Mouse (Mus musculus): Measurements from ENCODE around the gene Adamts17. TPM values are rescaled to one million over a fixed set of nuclear protein-coding genes. Genes with fewer than 3 reads are reported as not detected.
A peak's percentile ranks its signal among the peaks of the same experiment; 100 is the strongest.

Adamts17 gene
- polyA plus RNA-seq, 1 experiment from 2014 or later = 4.6 TPM

DNA sequence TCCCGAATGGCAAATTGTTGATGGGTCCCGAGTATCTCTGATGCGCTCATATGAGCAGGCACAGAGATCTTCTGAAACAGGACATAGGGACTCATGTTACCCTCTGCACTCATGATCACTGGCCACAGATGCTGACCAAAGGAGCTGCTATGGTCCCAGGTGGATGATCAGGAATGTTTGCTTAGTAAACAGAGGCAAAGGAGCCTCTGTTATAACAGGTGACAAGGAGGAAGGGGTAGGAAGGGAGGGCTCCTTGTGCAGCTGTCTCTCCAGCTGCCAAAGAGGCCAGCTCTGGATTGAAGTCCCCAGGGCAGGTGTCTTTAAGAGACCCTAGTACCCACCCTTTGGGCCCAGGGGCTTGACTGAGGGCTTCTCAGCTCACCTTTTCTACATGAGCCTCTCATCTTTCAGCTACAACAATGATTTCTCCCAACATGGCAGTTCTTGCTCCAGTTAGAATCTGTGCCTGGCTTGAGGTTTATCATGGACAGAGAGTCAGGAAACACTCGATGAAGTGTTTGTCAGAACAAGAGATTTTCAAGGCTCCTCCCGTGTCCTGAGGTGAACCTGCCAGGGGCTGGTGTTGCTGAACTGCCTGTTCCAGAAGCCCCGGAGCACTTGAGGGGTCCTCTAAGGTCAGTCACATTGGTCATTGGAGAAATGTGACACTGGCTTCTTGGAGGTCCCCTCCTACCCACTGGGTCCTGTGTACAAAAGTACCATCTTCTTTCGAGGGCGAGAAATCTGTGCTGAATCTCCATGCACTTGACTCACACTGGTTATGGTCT, 120.9 kb downstream of the Adamts17 start:
- Histone ChIP-seq H3K27ac (replicated peaks in 1 of 2; ENCODE audit: control insufficient read depth in 1 of 2, insufficient read depth in 1 of 2, low read depth in 2 of 2, low read length in 2 of 2) (no peak overlapping the region), H3K4me3 (ENCODE audit: control insufficient read depth in 1 of 2, insufficient read depth in 1 of 2, low read depth in 1 of 2, low read length in 2 of 2) (no peak overlapping the region), H3K4me1 (ENCODE audit: control insufficient read depth in 2 of 2, insufficient read depth in 2 of 2, low read length in 2 of 2) (peaks cover 8 to 21% of the 10 kb centered on the region in 2 experiments), H3K9me3 (ENCODE audit: control insufficient read depth, low read length) (no peaks in the 10 kb centered on the region), H3K27me3 (ENCODE audit: control insufficient read depth, insufficient read depth, low read length) (no peaks in the 10 kb centered on the region), H3K4me2 (ENCODE audit: low read length) (no peak overlapping the region), H3K36me3 (ENCODE audit: control insufficient read depth, insufficient read depth, low read length) (no peaks in the 10 kb centered on the region), H3K9ac (ENCODE audit: low read length) (no peak overlapping the region)
- WGBS = 65% methylated on average over 8 of the region's 8 CpGs
- ATAC-seq (ENCODE audit: insufficient number of reproducible peaks, insufficient read depth, low FRiP score, low read depth) = no peak

DNA sequence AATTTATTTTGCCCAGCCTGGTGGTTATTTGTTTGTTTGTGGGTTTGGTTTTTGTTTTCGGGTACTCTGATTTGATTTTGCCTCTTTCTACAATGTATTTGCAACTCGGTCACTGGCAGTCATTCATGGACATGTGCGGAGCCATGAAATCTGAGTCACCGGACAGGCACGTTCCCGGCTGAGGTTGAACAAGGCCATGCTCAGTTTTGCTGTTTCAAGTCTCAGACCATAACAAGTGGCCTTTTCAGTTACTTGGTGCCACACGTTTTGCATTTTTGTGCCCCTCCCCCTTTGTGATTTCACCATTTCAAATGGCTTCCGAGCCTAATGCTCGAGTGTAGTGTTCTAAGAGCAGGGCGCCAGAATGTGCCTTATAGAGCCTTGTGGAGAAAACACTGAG, 123.2 kb downstream of the Adamts17 start:
- no peaks in the 10 kb centered on the region for H3K9me3 ChIP-seq (ENCODE audit: control insufficient read depth, low read length)
- H3K9ac ChIP-seq (ENCODE audit: low read length) = no peak overlapping the region
- no peak for ATAC-seq (ENCODE audit: insufficient number of reproducible peaks, insufficient read depth, low FRiP score, low read depth)
- no peak overlapping the region for H3K27ac ChIP-seq (replicated peaks in 1 of 2; ENCODE audit: control insufficient read depth in 1 of 2, insufficient read depth in 1 of 2, low read depth in 2 of 2, low read length in 2 of 2)
- H3K4me1 ChIP-seq (ENCODE audit: control insufficient read depth in 2 of 2, insufficient read depth in 2 of 2, low read length in 2 of 2) = peaks cover 10 to 24% of the 10 kb centered on the region in 2 experiments
- H3K27me3 ChIP-seq (ENCODE audit: control insufficient read depth, insufficient read depth, low read length) = no peaks in the 10 kb centered on the region
- no peaks in the 10 kb centered on the region for H3K36me3 ChIP-seq (ENCODE audit: control insufficient read depth, insufficient read depth, low read length)
- H3K4me3 ChIP-seq (ENCODE audit: control insufficient read depth in 1 of 2, insufficient read depth in 1 of 2, low read depth in 1 of 2, low read length in 2 of 2) = no peak overlapping the region
- no peak overlapping the region for H3K4me2 ChIP-seq (ENCODE audit: low read length)
- WGBS = 83% methylated on average over 10 of the region's 10 CpGs

DNA sequence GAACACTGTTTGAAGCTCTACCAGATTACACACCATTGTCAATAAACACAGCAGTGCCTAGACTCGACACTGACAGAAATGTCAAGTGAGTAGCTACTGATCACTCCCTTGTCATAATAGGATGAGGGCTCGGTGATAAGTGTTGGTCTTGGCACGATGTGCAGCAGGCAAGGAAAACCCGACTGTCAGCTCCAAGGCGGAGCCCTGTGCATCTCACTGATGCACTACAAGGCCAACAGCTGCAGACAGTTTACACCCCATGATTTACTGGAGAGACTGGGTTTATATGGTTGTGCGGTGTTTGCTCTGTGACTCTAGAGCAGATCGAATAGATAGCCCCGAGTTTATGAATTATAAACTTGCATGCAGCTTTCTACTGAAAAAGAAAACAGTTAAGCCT, 124.0 kb downstream of the Adamts17 start:
- Histone ChIP-seq H3K9ac (ENCODE audit: low read length) (no peak overlapping the region), H3K4me2 (ENCODE audit: low read length) (no peak overlapping the region), H3K27me3 (ENCODE audit: control insufficient read depth, insufficient read depth, low read length) (no peaks in the 10 kb centered on the region), H3K9me3 (ENCODE audit: control insufficient read depth, low read length) (no peaks in the 10 kb centered on the region), H3K36me3 (ENCODE audit: control insufficient read depth, insufficient read depth, low read length) (no peaks in the 10 kb centered on the region), H3K4me1 (ENCODE audit: control insufficient read depth in 2 of 2, insufficient read depth in 2 of 2, low read length in 2 of 2) (peaks cover 16 to 27% of the 10 kb centered on the region in 2 experiments), H3K27ac (replicated peaks in 1 of 2; ENCODE audit: control insufficient read depth in 1 of 2, insufficient read depth in 1 of 2, low read depth in 2 of 2, low read length in 2 of 2) (no peak overlapping the region), H3K4me3 (ENCODE audit: control insufficient read depth in 1 of 2, insufficient read depth in 1 of 2, low read depth in 1 of 2, low read length in 2 of 2) (no peak overlapping the region)
- WGBS = 57% methylated on average over 8 of the region's 8 CpGs
- no peak for ATAC-seq (ENCODE audit: insufficient number of reproducible peaks, insufficient read depth, low FRiP score, low read depth)

DNA sequence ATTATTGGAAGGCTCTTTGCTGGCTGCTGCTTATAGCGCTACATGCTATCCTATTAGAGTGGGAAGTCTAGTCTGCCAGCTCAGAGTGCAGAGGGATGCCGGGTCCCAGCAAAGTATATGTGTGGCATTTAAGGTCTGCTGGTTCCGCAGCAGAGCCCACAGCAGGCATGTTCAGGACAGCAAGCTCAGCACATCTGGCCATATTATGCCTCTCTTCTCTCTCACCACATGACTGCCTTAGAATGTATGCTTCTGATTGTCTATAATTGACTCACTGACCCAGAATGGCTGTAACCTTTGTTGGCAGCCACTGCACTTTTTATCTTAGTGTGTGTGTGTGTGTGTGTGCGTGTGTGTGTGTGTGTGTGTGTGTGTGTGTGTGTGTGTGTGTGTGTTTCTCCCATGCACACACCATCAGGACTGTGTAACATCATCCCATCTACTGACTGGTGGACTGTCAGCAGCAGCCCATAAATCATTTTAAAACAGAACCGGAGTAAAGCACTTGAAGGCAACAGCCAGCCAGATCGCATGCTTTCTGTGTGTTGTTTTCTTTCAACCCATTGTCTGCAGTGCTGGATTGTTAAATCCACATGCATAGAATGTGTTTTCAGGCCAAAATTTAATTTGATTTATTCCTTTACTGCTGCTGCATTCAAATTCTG, 127.1 kb downstream of the Adamts17 start:
- 54% methylated on average over 6 of the region's 6 CpGs for WGBS
- Histone ChIP-seq H3K9me3 (ENCODE audit: control insufficient read depth, low read length) (no peaks in the 10 kb centered on the region), H3K4me3 (ENCODE audit: control insufficient read depth in 1 of 2, insufficient read depth in 1 of 2, low read depth in 1 of 2, low read length in 2 of 2) (no peak overlapping the region), H3K4me1 (ENCODE audit: control insufficient read depth in 2 of 2, insufficient read depth in 2 of 2, low read length in 2 of 2) (peaks cover 21 to 29% of the 10 kb centered on the region in 2 experiments), H3K9ac (ENCODE audit: low read length) (no peak overlapping the region), H3K27me3 (ENCODE audit: control insufficient read depth, insufficient read depth, low read length) (no peaks in the 10 kb centered on the region), H3K27ac (replicated peaks in 1 of 2; ENCODE audit: control insufficient read depth in 1 of 2, insufficient read depth in 1 of 2, low read depth in 2 of 2, low read length in 2 of 2) (0 out of 4 replicates have a peak overlapping the region, but pooled peaks have one; percentile 11 to 14), H3K36me3 (ENCODE audit: control insufficient read depth, insufficient read depth, low read length) (no peaks in the 10 kb centered on the region), H3K4me2 (ENCODE audit: low read length) (no peak overlapping the region)
- no peak for ATAC-seq (ENCODE audit: insufficient number of reproducible peaks, insufficient read depth, low FRiP score, low read depth)

DNA sequence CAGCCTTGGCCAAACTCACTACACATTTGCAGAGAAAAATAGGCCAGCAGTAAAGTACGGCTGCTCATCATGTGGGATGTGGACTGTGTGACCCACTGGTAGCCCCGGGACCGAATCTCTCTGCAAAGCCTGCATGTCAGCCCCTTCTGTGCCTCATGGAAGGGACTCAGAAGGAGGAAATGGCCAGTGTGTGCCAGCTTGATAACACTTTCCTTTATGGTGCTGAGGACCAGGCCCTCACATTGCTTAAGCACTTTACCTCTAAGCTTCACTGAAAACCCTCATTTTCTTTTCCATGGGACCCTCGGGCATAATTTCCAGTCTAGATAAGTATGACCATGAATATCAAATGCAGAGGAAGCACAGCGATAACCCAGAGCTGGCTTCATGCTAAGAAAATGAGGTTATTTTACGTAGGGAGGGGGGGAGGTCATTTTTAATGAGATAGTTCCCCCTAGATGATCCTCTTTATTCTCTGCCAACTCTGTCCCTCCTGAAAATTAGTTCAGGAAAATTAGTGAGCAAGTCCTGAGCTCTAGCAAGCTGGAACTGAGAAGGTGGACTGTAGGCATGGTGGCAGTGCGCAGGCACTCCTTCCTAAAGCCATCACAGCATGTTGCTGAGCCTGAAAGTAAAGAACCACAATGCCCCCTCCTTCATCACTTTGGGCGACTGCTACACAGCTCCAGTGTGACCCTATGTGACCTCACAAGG, 127.8 kb downstream of the Adamts17 start:
- peak overlapping the region; percentile 11 to 32; a peak in 2 of 4 replicates for H3K27ac ChIP-seq (replicated peaks in 1 of 2; ENCODE audit: control insufficient read depth in 1 of 2, insufficient read depth in 1 of 2, low read depth in 2 of 2, low read length in 2 of 2)
- no peaks in the 10 kb centered on the region for H3K27me3 ChIP-seq (ENCODE audit: control insufficient read depth, insufficient read depth, low read length)

DNA sequence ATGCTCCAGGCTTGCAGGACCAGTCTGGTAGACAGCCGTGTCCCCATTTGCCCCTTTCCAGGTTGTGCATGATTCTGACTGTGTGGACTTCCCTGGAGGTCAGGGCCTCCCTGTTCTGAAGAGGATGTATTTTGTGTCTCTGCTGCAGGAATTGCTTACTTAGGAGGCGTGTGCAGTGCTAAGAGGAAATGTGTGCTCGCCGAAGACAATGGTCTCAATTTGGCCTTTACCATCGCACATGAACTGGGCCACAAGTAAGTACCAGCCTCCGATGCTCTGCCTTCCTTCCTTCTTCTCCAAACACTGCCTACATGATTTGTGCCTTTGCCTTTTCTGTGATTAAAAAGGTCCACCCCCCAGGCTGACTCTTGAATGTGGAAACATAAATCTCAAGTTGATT, 129.1 kb downstream of the Adamts17 start:
- 82% methylated on average over 6 of the region's 6 CpGs for WGBS
- no peaks in the 10 kb centered on the region for H3K9me3 ChIP-seq (ENCODE audit: control insufficient read depth, low read length)
- H3K4me1 ChIP-seq (ENCODE audit: control insufficient read depth in 2 of 2, insufficient read depth in 2 of 2, low read length in 2 of 2) = peaks cover 21 to 29% of the 10 kb centered on the region in 2 experiments
- ATAC-seq (ENCODE audit: insufficient number of reproducible peaks, insufficient read depth, low FRiP score, low read depth) = no peak
- no peak overlapping the region for H3K4me2 ChIP-seq (ENCODE audit: low read length)
- H3K27ac ChIP-seq (replicated peaks in 1 of 2; ENCODE audit: control insufficient read depth in 1 of 2, insufficient read depth in 1 of 2, low read depth in 2 of 2, low read length in 2 of 2) = peak overlapping the region in 1 of 2 experiments; percentile 43; a peak in 1 of 4 replicates
- no peak overlapping the region for H3K4me3 ChIP-seq (ENCODE audit: control insufficient read depth in 1 of 2, insufficient read depth in 1 of 2, low read depth in 1 of 2, low read length in 2 of 2)
- H3K27me3 ChIP-seq (ENCODE audit: control insufficient read depth, insufficient read depth, low read length) = no peaks in the 10 kb centered on the region
- no peak overlapping the region for H3K9ac ChIP-seq (ENCODE audit: low read length)
- H3K36me3 ChIP-seq (ENCODE audit: control insufficient read depth, insufficient read depth, low read length) = no peaks in the 10 kb centered on the region

More for the DNA sequence above, 127.8 kb downstream of the Adamts17 start:
- WGBS = 61% methylated on average over 8 of the region's 8 CpGs
- H3K36me3 ChIP-seq (ENCODE audit: control insufficient read depth, insufficient read depth, low read length) = no peaks in the 10 kb centered on the region
- no peak overlapping the region for H3K4me3 ChIP-seq (ENCODE audit: control insufficient read depth in 1 of 2, insufficient read depth in 1 of 2, low read depth in 1 of 2, low read length in 2 of 2)
- peaks cover 21 to 29% of the 10 kb centered on the region in 2 experiments for H3K4me1 ChIP-seq (ENCODE audit: control insufficient read depth in 2 of 2, insufficient read depth in 2 of 2, low read length in 2 of 2)
- ATAC-seq (ENCODE audit: insufficient number of reproducible peaks, insufficient read depth, low FRiP score, low read depth) = no peak
- H3K4me2 ChIP-seq (ENCODE audit: low read length) = no peak overlapping the region
- H3K9me3 ChIP-seq (ENCODE audit: control insufficient read depth, low read length) = no peaks in the 10 kb centered on the region
- no peak overlapping the region for H3K9ac ChIP-seq (ENCODE audit: low read length)

DNA sequence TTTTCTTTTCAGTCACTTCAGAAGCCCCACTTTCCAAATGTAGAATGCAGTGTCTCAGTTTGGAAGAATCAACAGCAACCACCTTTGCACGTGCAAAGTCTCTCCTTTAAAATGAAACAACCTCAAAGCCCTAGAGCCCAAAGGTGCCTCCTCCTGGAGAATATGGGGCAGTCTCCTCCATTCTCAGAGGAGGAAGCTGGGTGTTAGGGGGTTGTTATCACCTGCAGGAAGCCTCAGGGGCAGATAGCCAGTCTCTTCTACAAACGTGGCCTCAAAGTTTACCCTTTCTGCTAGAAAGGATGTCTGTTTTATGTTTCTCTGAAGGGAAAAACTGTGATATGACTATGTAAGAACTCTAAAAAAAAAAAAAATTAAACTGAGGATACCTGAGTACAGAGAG, 129.7 kb downstream of the Adamts17 start:
- Histone ChIP-seq H3K27me3 (ENCODE audit: control insufficient read depth, insufficient read depth, low read length) (no peaks in the 10 kb centered on the region), H3K9me3 (ENCODE audit: control insufficient read depth, low read length) (no peaks in the 10 kb centered on the region), H3K9ac (ENCODE audit: low read length) (no peak overlapping the region), H3K4me1 (ENCODE audit: control insufficient read depth in 2 of 2, insufficient read depth in 2 of 2, low read length in 2 of 2) (peaks cover 21 to 29% of the 10 kb centered on the region in 2 experiments), H3K27ac (replicated peaks in 1 of 2; ENCODE audit: control insufficient read depth in 1 of 2, insufficient read depth in 1 of 2, low read depth in 2 of 2, low read length in 2 of 2) (peak overlapping the region in 1 of 2 experiments; percentile 43; a peak in 2 of 4 replicates), H3K4me3 (ENCODE audit: control insufficient read depth in 1 of 2, insufficient read depth in 1 of 2, low read depth in 1 of 2, low read length in 2 of 2) (no peak overlapping the region), H3K4me2 (ENCODE audit: low read length) (no peak overlapping the region), H3K36me3 (ENCODE audit: control insufficient read depth, insufficient read depth, low read length) (no peaks in the 10 kb centered on the region)
- WGBS = 38% methylated on average over 2 of the region's 2 CpGs
- no peak for ATAC-seq (ENCODE audit: insufficient number of reproducible peaks, insufficient read depth, low FRiP score, low read depth)
